Mouse (Mus musculus): ENCODE measurements around the gene Mgst2.

The Mgst2 gene

GRCm38 (mm10) chr3:51659415-51659814 is 745 bp upstream of the Mgst2 start:
- DNase-seq: no peak

- peak in 1 of 2 experiments; percentile 8 for DNase-seq
These were observed 689 bp downstream of the Mgst2 start for GRCm38 (mm10) chr3:51660821-51661276.

- DNase-seq: peak in 1 of 2 experiments; percentile 39
These were observed 1.2 kb downstream of the Mgst2 start for GRCm38 (mm10) chr3:51661376-51661775.

- peak; percentile 59 to 61 for DNase-seq
These were observed 1.9 kb downstream of the Mgst2 start for GRCm38 (mm10) chr3:51661880-51662550.

GRCm38 (mm10) chr3:51662557-51662956 is 2.4 kb downstream of the Mgst2 start:
- DNase-seq: peak; percentile 35 to 37

GRCm38 (mm10) chr3:51668607-51669006 is 8.4 kb downstream of the Mgst2 start:
- no peak for DNase-seq

- no peak for DNase-seq
These were observed 10.4 kb downstream of the Mgst2 start for GRCm38 (mm10) chr3:51670414-51671070.

- no peak for DNase-seq
These were observed 10.9 kb downstream of the Mgst2 start for GRCm38 (mm10) chr3:51671071-51671469.

- no peak for DNase-seq
These were observed 12.5 kb downstream of the Mgst2 start for GRCm38 (mm10) chr3:51672631-51673030.

GRCm38 (mm10) chr3:51673408-51674086 is 13.4 kb downstream of the Mgst2 start:
- peak; percentile 40 to 41 for DNase-seq

GRCm38 (mm10) chr3:51674963-51675362 is 14.8 kb downstream of the Mgst2 start:
- DNase-seq: no peak

- no peak for DNase-seq
These were observed 25.4 kb downstream of the Mgst2 start for GRCm38 (mm10) chr3:51685539-51685938.

GRCm38 (mm10) chr3:51686316-51686715 is 26.2 kb downstream of the Mgst2 start:
- no peak for DNase-seq

GRCm38 (mm10) chr3:51686791-51687190 is 26.6 kb downstream of the Mgst2 start:
- DNase-seq: no peak

- DNase-seq: no peak
These were observed 28.6 kb downstream of the Mgst2 start for GRCm38 (mm10) chr3:51688725-51689124.

- no peak for DNase-seq
These were observed 33.0 kb downstream of the Mgst2 start for GRCm38 (mm10) chr3:51693196-51693595.

- DNase-seq: no peak
These were observed 34.4 kb downstream of the Mgst2 start for GRCm38 (mm10) chr3:51694576-51694975.

GRCm38 (mm10) chr3:51695713-51696112 is 35.6 kb downstream of the Mgst2 start:
- no peak for DNase-seq

- no peak for DNase-seq
These were observed 37.8 kb downstream of the Mgst2 start for GRCm38 (mm10) chr3:51697931-51698330.

GRCm38 (mm10) chr3:51700123-51700522 is 40.0 kb downstream of the Mgst2 start:
- no peak for DNase-seq

- DNase-seq: peak; percentile 5 to 32
These were observed 40.6 kb downstream of the Mgst2 start for GRCm38 (mm10) chr3:51700731-51701280.

GRCm38 (mm10) chr3:51701281-51701751 is 41.2 kb downstream of the Mgst2 start:
- peak; percentile 72 to 80 for DNase-seq

GRCm38 (mm10) chr3:51701950-51702349 is 41.8 kb downstream of the Mgst2 start:
- peak; percentile 9 to 24 for DNase-seq

Measured in thymus, postnatal 36 days (tissue).